Mouse (Mus musculus) limb, embryonic 12.5 days (tissue): Measurements from ENCODE around the gene Letm1. TPM values are rescaled to one million over a fixed set of nuclear protein-coding genes. Genes with fewer than 3 reads are reported as not detected.
A peak's percentile ranks its signal among the peaks of the same experiment; 100 is the strongest.

Experiments used
- ATAC-seq: fragments of 200-750 bp; cut with Nextera tagmentation; 2 replicates; pipeline ENCODE4 v1.8.0; 2017; ENCODE audit warnings: low read depth, moderate TSS enrichment; ENCODE audit not compliant: insufficient number of reproducible peaks, insufficient read depth, low FRiP score, low TSS enrichment
- H3K27ac ChIP-seq: fragments of 300-500 bp; sonication (generic); 2 replicates; pipeline ENCODE4 v1.5.1; 2016; ENCODE audit warnings: mild to moderate bottlenecking, moderate library complexity
- H3K27me3 ChIP-seq: fragments of 300-500 bp; sonication (generic); 2 replicates; pipeline ENCODE4 v1.6.1; 2016; ENCODE audit warnings: mild to moderate bottlenecking, moderate library complexity
- H3K36me3 ChIP-seq: fragments of 300-500 bp; sonication (generic); 2 replicates; pipeline ENCODE4 v1.6.1; 2016; ENCODE audit warnings: mild to moderate bottlenecking, moderate library complexity
- H3K4me1 ChIP-seq: fragments of 300-500 bp; sonication (generic); replicated peaks from 2 replicates; pipeline ENCODE4 v1.6.1; 2016
- H3K4me2 ChIP-seq: fragments of 300-500 bp; sonication (generic); 2 replicates; pipeline ENCODE4 v1.6.1; 2016; ENCODE audit warnings: mild to moderate bottlenecking, moderate library complexity
- H3K4me3 ChIP-seq: fragments of 300-500 bp; sonication (generic); replicated peaks from 2 replicates; pipeline ENCODE4 v1.5.1; 2016; ENCODE audit warnings: mild to moderate bottlenecking
- H3K9ac ChIP-seq: fragments of 300-500 bp; sonication (generic); replicated peaks from 2 replicates; pipeline ENCODE4 v1.6.1; 2016; ENCODE audit warnings: mild to moderate bottlenecking, moderate library complexity
- H3K9me3 ChIP-seq: fragments of 300-500 bp; sonication (generic); 2 replicates; pipeline ENCODE4 v1.6.1; 2016; ENCODE audit warnings: mild to moderate bottlenecking, moderate library complexity
- WGBS: fragments of 180-500 bp; shearing (Covaris S2); methylation state at CpG from one replicate; pipeline ENCODE4 v1.1.7; 2016; 5-methylcytosine and 5-hydroxymethylcytosine counted together
- polyA plus RNA-seq: library from polyadenylated mRNA; unstranded; fragments of >200 nt; fragmentation: Nextera tagmentation; extraction: Ambion mirVana; gene quantifications from 2 replicates; pipeline ENCODE4 v1.2.1, GENCODE M21; 2016

Letm1 gene
- 55.7 and 56.6 TPM in 2 replicates for polyA plus RNA-seq

GRCm38 (mm10) chr5:33782345-33782998, at the start of gene Letm1:
Letm1 (minus strand) TSS chr5:33782817.
- no peaks in the 10 kb centered on the region for H3K9me3 ChIP-seq
- peak within 1 kb of the TSS; percentile 80 for H3K4me3 ChIP-seq
- peak within 1 kb of the TSS; percentile 81 for H3K9ac ChIP-seq
- under 1% methylated on average over 65 of the region's 65 CpGs for WGBS
- peak within 1 kb of the TSS; percentile 85 for H3K27ac ChIP-seq
- H3K27me3 ChIP-seq = no peaks in the 10 kb centered on the region
- ATAC-seq = peak; percentile 99
- H3K4me2 ChIP-seq = peak within 1 kb of the TSS; percentile 93
- peaks cover 20% of the 10 kb centered on the region for H3K4me1 ChIP-seq
- peaks cover 13% of the 10 kb centered on the region for H3K36me3 ChIP-seq

GRCm38 (mm10) chr5:33830832-33831231, 48.2 kb upstream of the Letm1 start:
- Histone ChIP-seq H3K9ac (no peak overlapping the region), H3K4me3 (no peak overlapping the region), H3K4me1 (no peaks in the 10 kb centered on the region), H3K4me2 (no peak overlapping the region), H3K27me3 (no peaks in the 10 kb centered on the region), H3K27ac (no peak overlapping the region), H3K9me3 (no peaks in the 10 kb centered on the region), H3K36me3 (0 out of 2 replicates have a peak, but pooled peaks cover 6% of the 10 kb centered on the region)
- ATAC-seq = no peak
- 86% methylated on average over 1 of the region's 1 CpGs for WGBS

- no peak overlapping the region for H3K27ac ChIP-seq
- no peak overlapping the region for H3K4me3 ChIP-seq
- H3K36me3 ChIP-seq = 0 out of 2 replicates have a peak, but pooled peaks cover 6% of the 10 kb centered on the region
- no peaks in the 10 kb centered on the region for H3K27me3 ChIP-seq
- H3K9me3 ChIP-seq = no peaks in the 10 kb centered on the region
- H3K9ac ChIP-seq = no peak overlapping the region
- H3K4me1 ChIP-seq = no peaks in the 10 kb centered on the region
- ATAC-seq = no peak
- no peak overlapping the region for H3K4me2 ChIP-seq
- 96% methylated on average over 3 of the region's 3 CpGs for WGBS
Observed at GRCm38 (mm10) chr5:33829958-33830357, 47.3 kb upstream of the Letm1 start.

- H3K9me3 ChIP-seq = no peaks in the 10 kb centered on the region
- no peak overlapping the region for H3K4me2 ChIP-seq
- no peak overlapping the region for H3K4me3 ChIP-seq
- H3K36me3 ChIP-seq = 0 out of 2 replicates have a peak, but pooled peaks cover 3% of the 10 kb centered on the region
- no peaks in the 10 kb centered on the region for H3K27me3 ChIP-seq
- H3K4me1 ChIP-seq = peaks cover 11% of the 10 kb centered on the region
- H3K9ac ChIP-seq = no peak overlapping the region
- 62% methylated on average over 8 of the region's 8 CpGs for WGBS
- ATAC-seq = no peak
- no peak overlapping the region for H3K27ac ChIP-seq
Observed at GRCm38 (mm10) chr5:33828107-33828506, 45.5 kb upstream of the Letm1 start.

GRCm38 (mm10) chr5:33826001-33826400, 43.4 kb upstream of the Letm1 start:
- Histone ChIP-seq H3K27me3 (no peaks in the 10 kb centered on the region), H3K36me3 (no peaks in the 10 kb centered on the region), H3K4me3 (no peak overlapping the region), H3K4me2 (no peak overlapping the region), H3K9ac (no peak overlapping the region), H3K9me3 (no peaks in the 10 kb centered on the region), H3K4me1 (peaks cover 24% of the 10 kb centered on the region), H3K27ac (no peak overlapping the region)
- no peak for ATAC-seq

GRCm38 (mm10) chr5:33822456-33822855, 39.8 kb upstream of the Letm1 start:
- no peak overlapping the region; the same call in 1 of the 2 replicates for H3K9ac ChIP-seq

GRCm38 (mm10) chr5:33821901-33822427, 39.3 kb upstream of the Letm1 start:
- Histone ChIP-seq H3K36me3 (no peaks in the 10 kb centered on the region), H3K27ac (no peak overlapping the region), H3K4me1 (peaks cover 31% of the 10 kb centered on the region), H3K27me3 (no peaks in the 10 kb centered on the region), H3K4me3 (peak overlapping the region; percentile 100), H3K4me2 (peak overlapping the region; percentile 61), H3K9me3 (no peaks in the 10 kb centered on the region), H3K9ac (peak overlapping the region; percentile 97)
- 41% methylated on average over 2 of the region's 2 CpGs for WGBS
- ATAC-seq = no peak

More at GRCm38 (mm10) chr5:33822456-33822855, 39.8 kb upstream of the Letm1 start:
- Histone ChIP-seq H3K27me3 (no peaks in the 10 kb centered on the region), H3K4me2 (peak overlapping the region; percentile 61), H3K27ac (no peak overlapping the region), H3K36me3 (no peaks in the 10 kb centered on the region), H3K4me3 (peak overlapping the region; percentile 100), H3K9me3 (no peaks in the 10 kb centered on the region), H3K4me1 (peaks cover 31% of the 10 kb centered on the region)
- WGBS = 39% methylated on average over 3 of the region's 3 CpGs
- ATAC-seq = no peak

GRCm38 (mm10) chr5:33820733-33821621, 38.4 kb upstream of the Letm1 start:
- peak overlapping the region; percentile 96 for H3K27ac ChIP-seq
- H3K9me3 ChIP-seq = no peaks in the 10 kb centered on the region
- H3K4me3 ChIP-seq = peak overlapping the region; percentile 100
- H3K27me3 ChIP-seq = no peaks in the 10 kb centered on the region
- H3K4me1 ChIP-seq = peaks cover 31% of the 10 kb centered on the region
- H3K9ac ChIP-seq = peak overlapping the region; percentile 97
- H3K36me3 ChIP-seq = no peaks in the 10 kb centered on the region
- H3K4me2 ChIP-seq = peak overlapping the region; percentile 61
- 0 out of 2 replicates have a peak, but pooled peaks have one; percentile 43 for ATAC-seq
- under 1% methylated on average over 107 of the region's 121 CpGs for WGBS

GRCm38 (mm10) chr5:33819876-33820732, 37.5 kb upstream of the Letm1 start, which contains the start of gene Nsd2:
Nsd2 (plus strand) TSS chr5:33820725.
- Histone ChIP-seq H3K36me3 (no peaks in the 10 kb centered on the region), H3K4me3 (peak within 1 kb of the TSS; percentile 100), H3K27ac (peak within 1 kb of the TSS; percentile 96), H3K4me1 (peaks cover 31% of the 10 kb centered on the region), H3K9ac (peak within 1 kb of the TSS; percentile 97), H3K4me2 (peak within 1 kb of the TSS; percentile 83), H3K27me3 (no peaks in the 10 kb centered on the region), H3K9me3 (no peaks in the 10 kb centered on the region)
- ATAC-seq = peak; percentile 76
- WGBS = under 1% methylated on average over 123 of the region's 136 CpGs

- Histone ChIP-seq H3K4me1 (peaks cover 27% of the 10 kb centered on the region), H3K9ac (peak overlapping the region; percentile 97), H3K4me3 (peak overlapping the region; percentile 100), H3K36me3 (no peaks in the 10 kb centered on the region), H3K27ac (peak overlapping the region; percentile 96), H3K9me3 (no peaks in the 10 kb centered on the region), H3K27me3 (no peaks in the 10 kb centered on the region), H3K4me2 (peak overlapping the region; percentile 83)
- WGBS = 28% methylated on average over 9 of the region's 9 CpGs
- ATAC-seq = peak; percentile 27; the same call in 1 of the 2 replicates
Observed at GRCm38 (mm10) chr5:33819141-33819875, 36.7 kb upstream of the Letm1 start.
